In genomic region chr1:192853429-192853828, GRCm38 (mm10) we compare ENCODE assay signal across 10 mouse cellular contexts. TPM values are rescaled to one million over a fixed set of nuclear protein-coding genes. Genes with fewer than 3 reads are reported as not detected.
DNase-seq lines count a peak whose midpoint lies in the region; ATAC-seq and TF ChIP-seq lines count a peak whose summit lies in the region.
"Had no signal": no experiment of that assay in that cellular context is flagged by ENCODE, and none has a peak within 500 bp of the region (broad histone marks: within the 10 kb centered on the region; RNA-seq: fewer than 3 reads in every experiment).

No protein-coding gene starts in this region.

- no peak overlapping the region for H3K27ac ChIP-seq in heart, embryonic 11.5 days (ENCODE audit: low read depth, low read length)
- no peak overlapping the region for H3K27ac ChIP-seq in forebrain, postnatal 0 days (ENCODE audit: low read depth, low read length)
- no peak overlapping the region for H3K27ac ChIP-seq in midbrain, embryonic 10.5 days (replicated peaks)
- H3K27ac ChIP-seq: macrophage had no signal

- no peaks in the 10 kb centered on the region for H3K9me3 ChIP-seq in heart, embryonic 11.5 days (replicated peaks; ENCODE audit: control insufficient read depth, low read length)
- H3K9me3 ChIP-seq in forebrain, postnatal 0 days (ENCODE audit: low read length) = no peaks in the 10 kb centered on the region
- peaks cover 5% of the 10 kb centered on the region; the same call in 1 of the 2 replicates for H3K9me3 ChIP-seq in midbrain, embryonic 10.5 days (replicated peaks)

- no peak for TF ChIP-seq POLR2A in brain, embryonic 14.5 days (IDR thresholded peaks at IDR 0.05; ENCODE audit: borderline replicate concordance, extremely low read depth, insufficient read depth, insufficient read length, poor library complexity, severe bottlenecking)

- H3K9ac ChIP-seq in heart, embryonic 11.5 days (ENCODE audit: low read depth, low read length) = no peak overlapping the region
- H3K9ac ChIP-seq in forebrain, postnatal 0 days = peak overlapping the region; percentile 25; the same call in 1 of the 2 replicates

- H3K4me3 ChIP-seq in heart, embryonic 11.5 days (ENCODE audit: low read depth, low read length) = no peak overlapping the region; the same call in 1 of the 2 replicates
- H3K4me3 ChIP-seq in forebrain, postnatal 0 days (ENCODE audit: low read depth, low read length) = peak overlapping the region; percentile 91
- 0 out of 2 replicates have a peak overlapping the region, but pooled peaks have one; percentile 83 for H3K4me3 ChIP-seq in midbrain, embryonic 10.5 days

- WGBS in heart, embryonic 11.5 days (ENCODE audit: insufficient replicate concordance) = 55% methylated on average over 2 of the region's 2 CpGs
- 42% methylated on average over 2 of the region's 2 CpGs for WGBS in forebrain, postnatal 0 days
- 46% methylated on average over 2 of the region's 2 CpGs for WGBS in midbrain, embryonic 10.5 days

- no peak for ATAC-seq in heart, embryonic 11.5 days (replicated peaks; ENCODE audit: insufficient number of reproducible peaks, low FRiP score, low TSS enrichment)
- ATAC-seq in forebrain, postnatal 0 days = no peak

- peaks cover 16% of the 10 kb centered on the region for H3K4me1 ChIP-seq in heart, embryonic 11.5 days (ENCODE audit: control insufficient read depth, insufficient read depth, low read length)
- H3K4me1 ChIP-seq in forebrain, postnatal 0 days (ENCODE audit: insufficient read depth) = peaks cover 35% of the 10 kb centered on the region
- H3K4me1 ChIP-seq in midbrain, embryonic 10.5 days = peaks cover 61% of the 10 kb centered on the region

- DNase-seq in heart, postnatal 4 days = no peak
- peak; percentile 32 for DNase-seq in brain, embryonic 14.5 days (ENCODE audit: low read depth)
- no peak for DNase-seq in forebrain, postnatal 0 days
- no peak for DNase-seq in midbrain, embryonic 10.5 days (ENCODE audit: low spot score)
- DNase-seq in adipocyte (ENCODE audit: low spot score) = no peak
- no peak for DNase-seq in yolk sac, embryonic 10.5 days (ENCODE audit: low spot score)
- no peak for DNase-seq in cerebellum, adult 11 months
- DNase-seq: heart, postnatal 14 days had no signal

- TF ChIP-seq CTCF in brain, embryonic 14.5 days (IDR thresholded peaks at IDR 0.05; ENCODE audit: borderline replicate concordance, extremely low read depth, insufficient read depth, insufficient read length) = no peak
- no peak for TF ChIP-seq CTCF in forebrain, postnatal 0 days (IDR thresholded peaks at IDR 0.05; ENCODE audit: low read depth)

- H3K4me2 ChIP-seq in heart, embryonic 11.5 days = peak overlapping the region; percentile 95
- H3K4me2 ChIP-seq in forebrain, postnatal 0 days (ENCODE audit: low read depth) = peak overlapping the region; percentile 90

- peaks cover 10% of the 10 kb centered on the region; the same call in 1 of the 2 replicates for H3K36me3 ChIP-seq in heart, embryonic 11.5 days (ENCODE audit: control insufficient read depth, insufficient read depth, low read length)
- peaks cover 20% of the 10 kb centered on the region for H3K36me3 ChIP-seq in forebrain, postnatal 0 days (ENCODE audit: insufficient read depth)
- H3K36me3 ChIP-seq in midbrain, embryonic 10.5 days = peaks cover 11% of the 10 kb centered on the region

- H3K27me3 ChIP-seq in heart, embryonic 11.5 days (ENCODE audit: control insufficient read depth, insufficient read depth, low read length) = peaks cover 22% of the 10 kb centered on the region
- no peaks in the 10 kb centered on the region for H3K27me3 ChIP-seq in forebrain, postnatal 0 days (ENCODE audit: insufficient read depth, low read length)
- H3K27me3 ChIP-seq in midbrain, embryonic 10.5 days (ENCODE audit: low read depth, poor library complexity, severe bottlenecking) = peaks cover 100% of the 10 kb centered on the region

RNA-seq across cellular contexts. Expression of gene Sertad4, which starts 2.1 kb away (rescaled TPM):
- polyA plus RNA-seq in heart, embryonic 11.5 days (2014; fragmentation: Nextera tagmentation; extraction: Ambion mirVana) = 8.9 and 10.2 TPM in 2 replicates
- 10 to 100 TPM; 14.9 to 16.7 TPM for total RNA-seq in heart, postnatal 4 days (2021)
- 32.5 and 38.7 TPM in 2 replicates for polyA plus RNA-seq in brain, embryonic 14.5 days (2012; rRNA removed)
- total RNA-seq in forebrain, postnatal 0 days (2014; rRNA removed) = 10.7 and 14.2 TPM in 2 replicates
- polyA plus RNA-seq in forebrain, postnatal 0 days (2015; fragmentation: Nextera tagmentation; extraction: Ambion mirVana) = 24.6 and 30.4 TPM in 2 replicates
- 8.3 and 11.4 TPM in 2 replicates for polyA plus RNA-seq in midbrain, embryonic 10.5 days (2016; fragmentation: Nextera tagmentation; extraction: Ambion mirVana)
- polyA plus RNA-seq: macrophage had no signal
